Mouse (Mus musculus) left cerebral cortex, adult 2 months (tissue): ENCODE results near the gene Edf1. TPM values are rescaled to one million over a fixed set of nuclear protein-coding genes. Genes with fewer than 3 reads are reported as not detected.

Source experiments
- DNase-seq, 2 experiments: peaks; one replicate each; pipeline ENCODE4 v3.0.0; 2021 to 2022; ENCODE audit warnings: low spot score in 2 of 2, mixed read lengths in 1 of 2; ENCODE audit errors: extremely low spot score in 1 of 2
- H3K27ac ChIP-seq: fragments of 200-600 bp; 2 replicates; pipeline ENCODE4 v1.8.1; 2022
- H3K4me3 ChIP-seq: fragments of 200-600 bp; 2 replicates; pipeline ENCODE4 v1.8.1; 2022
- CTCF ChIP-seq: fragments of 200-600 bp; IDR thresholded peaks from 2 replicates; pipeline ENCODE4 v1.8.1; 2022; ENCODE audit warnings: antibody characterized with exemption, mild to moderate bottlenecking, moderate library complexity
- intact Hi-C: fragments of 180-260 bp; cut with DNase I; formaldehyde crosslinking; loops from one replicate; pipeline ENCODE4 v1.15.1; 2025
- long read RNA-seq, 2 experiments: library from polyadenylated mRNA; stranded (forward); transcript quantifications; one replicate each; pipeline ENCODE4 v2.0.0; 2021; ENCODE audit warnings: borderline mapping rate in 2 of 2
- total RNA-seq, 2 experiments: library from RNA; stranded (reverse); gene quantifications; 2 replicates each; pipeline ENCODE4 v1.2.3; 2021

The Edf1 gene
- 100 to 1,000 TPM; 190 to 202 TPM for total RNA-seq
- long read RNA-seq, experiment 1, transcript Edf1-201 (5 exons, 722 nt), result major isoform, 102 of 113 reads
- long read RNA-seq, experiment 1, transcript Edf1-205 (4 exons, 765 nt), result minor isoform, 5 of 113 reads
- long read RNA-seq, experiment 1, partial matches to known transcripts, result 1 of 113 reads
- long read RNA-seq, experiment 1, other reads (novel, unspliced or antisense), result 5 of 113 reads
- long read RNA-seq, experiment 2, transcript Edf1-201 (5 exons, 722 nt), result major isoform, 68 of 82 reads
- long read RNA-seq, experiment 2, transcript Edf1-205 (4 exons, 765 nt), result minor isoform, 7 of 82 reads
- long read RNA-seq, experiment 2, partial matches to known transcripts, result 1 of 82 reads
- long read RNA-seq, experiment 2, other reads (novel, unspliced or antisense), result 6 of 82 reads

DNA sequence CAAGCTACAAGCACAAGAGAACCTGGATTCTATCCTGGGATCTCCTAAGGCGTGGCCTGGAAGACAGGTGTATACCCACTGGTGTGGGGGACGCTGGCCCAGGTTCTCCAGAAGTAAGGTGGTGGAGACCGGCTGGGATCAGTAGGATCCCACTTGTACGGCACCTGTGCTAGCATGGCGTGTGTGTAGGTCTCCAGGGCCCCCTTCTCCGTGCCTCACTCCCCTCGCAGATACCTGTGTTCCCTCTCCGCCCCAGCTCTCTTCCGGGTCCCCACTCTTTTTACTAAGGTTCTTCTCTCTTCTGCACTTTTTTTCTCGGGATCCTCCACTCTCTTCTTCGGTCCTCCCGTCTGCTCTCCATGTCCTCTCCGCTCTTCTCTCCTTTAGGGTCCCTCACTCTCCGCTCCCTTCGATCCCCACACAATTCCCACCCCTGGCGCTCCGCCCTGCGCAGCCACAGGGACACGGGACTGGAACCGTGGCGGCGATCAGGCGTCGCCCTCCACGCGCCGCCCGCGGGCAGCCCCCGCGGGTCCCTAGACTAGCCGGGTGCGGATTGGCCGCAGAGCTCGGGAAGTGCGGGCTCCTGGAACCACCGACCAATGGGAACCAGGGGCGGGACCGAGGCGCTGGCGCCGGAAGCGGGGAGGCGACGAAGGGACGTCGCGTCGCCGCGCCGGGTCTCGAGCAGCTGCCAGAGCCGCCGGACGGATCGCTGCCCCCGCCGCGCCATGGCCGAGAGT is at the start of gene Edf1:
Gene Edf1 (plus strand): TSS at position 627 of the 743 bp plus-strand sequence.
- no peak for TF ChIP-seq CTCF
- intact Hi-C loops, result no loop called here
- DNase-seq, result peak; percentile 95 to 97
- peak within 1 kb of the TSS; percentile 90 for H3K27ac ChIP-seq
- H3K4me3 ChIP-seq, result peak within 1 kb of the TSS; percentile 72

DNA sequence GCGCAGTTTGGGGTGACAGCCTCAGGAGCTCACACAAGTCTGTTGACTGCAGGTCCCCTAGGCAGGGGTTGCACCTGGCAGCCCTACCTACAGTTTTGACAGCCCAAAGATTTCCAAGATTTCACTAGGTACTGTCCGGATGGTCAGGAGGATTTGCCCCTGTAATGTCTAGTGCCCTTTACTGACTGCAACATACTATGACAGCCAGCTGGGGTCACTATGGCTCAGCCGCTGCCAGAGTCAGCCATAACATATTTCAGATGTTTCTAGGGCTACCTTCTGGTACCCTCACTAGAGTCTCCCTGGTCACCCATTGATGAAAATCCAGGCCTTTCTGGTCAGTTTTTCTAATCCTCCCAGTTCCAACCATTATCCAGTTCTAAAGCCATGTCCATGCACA is 47.7 kb upstream of the Edf1 start:
- intact Hi-C loops, result loop anchor here (5.0 kb wide), 1 partner anchor 32 kb away; no protein-coding TSS in a partner anchor
- Histone ChIP-seq H3K4me3 (no peak overlapping the region), H3K27ac (no peak overlapping the region)
- no peak for DNase-seq
- peak; percentile 32 for TF ChIP-seq CTCF

- TF ChIP-seq CTCF, result no peak
- H3K4me3 ChIP-seq, result no peak overlapping the region
- intact Hi-C loops, result no loop called here
- no peak for DNase-seq
- H3K27ac ChIP-seq, result no peak overlapping the region
These were observed 30.9 kb upstream of the Edf1 start for GRCm38 (mm10) chr2:25526510-25527302.

- intact Hi-C loops, result no loop called here
- no peak for TF ChIP-seq CTCF
- no peak overlapping the region for H3K27ac ChIP-seq
- no peak for DNase-seq
- H3K4me3 ChIP-seq, result no peak overlapping the region
These were observed 23.9 kb upstream of the Edf1 start for GRCm38 (mm10) chr2:25533707-25534106.

- intact Hi-C loops, result no loop called here
- TF ChIP-seq CTCF, result no peak
- DNase-seq, result peak in 1 of 2 experiments; percentile 39
- H3K27ac ChIP-seq, result no peak overlapping the region
- no peak overlapping the region for H3K4me3 ChIP-seq
These were observed 23.3 kb upstream of the Edf1 start for GRCm38 (mm10) chr2:25534178-25534865.

- Histone ChIP-seq H3K27ac (no peak overlapping the region), H3K4me3 (no peak overlapping the region)
- no peak for DNase-seq
- intact Hi-C loops, result no loop called here
- no peak for TF ChIP-seq CTCF
These were observed 22.8 kb upstream of the Edf1 start for GRCm38 (mm10) chr2:25534866-25535182.

DNA sequence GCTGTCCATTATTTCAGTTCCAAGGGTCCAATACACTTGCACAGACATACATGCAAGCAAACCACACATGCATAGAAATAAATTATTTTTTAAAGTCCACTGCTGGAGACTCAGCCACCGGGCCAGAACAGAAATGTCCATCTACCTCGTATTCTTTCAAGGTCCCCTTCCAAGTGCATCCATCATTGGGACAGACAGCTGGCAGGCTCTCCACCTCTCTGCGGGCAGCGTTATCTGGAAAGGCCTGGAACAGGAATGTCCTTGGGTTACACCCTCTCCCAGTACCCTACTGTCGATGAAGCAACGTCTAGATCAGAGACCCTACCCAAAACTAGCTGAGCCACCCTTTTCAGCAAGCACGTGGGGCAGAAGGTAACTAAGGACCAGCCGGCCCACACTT is 21.1 kb upstream of the Edf1 start:
- DNase-seq, result no peak
- no peak overlapping the region for H3K4me3 ChIP-seq
- intact Hi-C loops, result no loop called here
- no peak overlapping the region for H3K27ac ChIP-seq
- TF ChIP-seq CTCF, result no peak

GRCm38 (mm10) chr2:25540541-25540948 is 17.1 kb upstream of the Edf1 start:
- Histone ChIP-seq H3K4me3 (no peak overlapping the region), H3K27ac (no peak overlapping the region)
- intact Hi-C loops, result loop anchor here (5.0 kb wide), 1 partner anchor 33 kb away; no protein-coding TSS in a partner anchor
- no peak for TF ChIP-seq CTCF
- no peak for DNase-seq

DNA sequence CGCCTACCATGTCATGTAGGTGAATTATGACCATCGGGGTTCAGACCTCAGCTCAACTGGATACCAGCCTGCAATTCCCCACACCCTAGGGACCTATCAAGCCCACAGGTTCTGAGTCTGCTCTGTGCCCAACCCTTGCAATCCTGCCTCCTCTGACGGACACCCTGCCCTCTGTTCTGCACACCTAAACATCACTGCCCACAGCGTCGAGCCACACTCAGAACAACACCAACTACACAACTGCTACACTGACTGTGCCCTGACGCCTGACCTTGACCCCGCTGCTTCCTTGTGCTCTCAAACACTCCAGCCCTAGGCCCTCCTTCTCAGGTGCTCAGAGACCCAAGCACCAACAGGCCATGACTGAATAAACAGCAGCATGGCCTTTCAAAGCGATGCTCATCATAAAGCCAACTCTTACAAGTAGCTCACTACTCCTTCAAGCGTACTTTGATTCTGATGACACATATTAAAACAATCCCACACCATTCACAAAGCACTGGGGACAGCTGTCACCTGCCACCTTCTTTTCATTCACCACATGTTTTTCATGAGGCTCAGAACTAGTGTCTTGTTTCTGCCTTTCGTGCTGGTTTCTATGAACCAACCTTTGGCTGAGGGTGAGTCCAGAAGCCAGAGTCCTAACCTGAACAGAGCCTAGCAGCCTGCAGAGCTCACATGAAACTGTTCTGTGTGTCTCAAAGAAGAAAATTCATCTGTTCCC is 15.8 kb upstream of the Edf1 start:
- intact Hi-C loops, result loop anchor here (5.0 kb wide), 1 partner anchor 35 kb away; no protein-coding TSS in a partner anchor
- no peak overlapping the region for H3K27ac ChIP-seq
- TF ChIP-seq CTCF, result no peak
- DNase-seq, result no peak
- H3K4me3 ChIP-seq, result no peak overlapping the region

DNA sequence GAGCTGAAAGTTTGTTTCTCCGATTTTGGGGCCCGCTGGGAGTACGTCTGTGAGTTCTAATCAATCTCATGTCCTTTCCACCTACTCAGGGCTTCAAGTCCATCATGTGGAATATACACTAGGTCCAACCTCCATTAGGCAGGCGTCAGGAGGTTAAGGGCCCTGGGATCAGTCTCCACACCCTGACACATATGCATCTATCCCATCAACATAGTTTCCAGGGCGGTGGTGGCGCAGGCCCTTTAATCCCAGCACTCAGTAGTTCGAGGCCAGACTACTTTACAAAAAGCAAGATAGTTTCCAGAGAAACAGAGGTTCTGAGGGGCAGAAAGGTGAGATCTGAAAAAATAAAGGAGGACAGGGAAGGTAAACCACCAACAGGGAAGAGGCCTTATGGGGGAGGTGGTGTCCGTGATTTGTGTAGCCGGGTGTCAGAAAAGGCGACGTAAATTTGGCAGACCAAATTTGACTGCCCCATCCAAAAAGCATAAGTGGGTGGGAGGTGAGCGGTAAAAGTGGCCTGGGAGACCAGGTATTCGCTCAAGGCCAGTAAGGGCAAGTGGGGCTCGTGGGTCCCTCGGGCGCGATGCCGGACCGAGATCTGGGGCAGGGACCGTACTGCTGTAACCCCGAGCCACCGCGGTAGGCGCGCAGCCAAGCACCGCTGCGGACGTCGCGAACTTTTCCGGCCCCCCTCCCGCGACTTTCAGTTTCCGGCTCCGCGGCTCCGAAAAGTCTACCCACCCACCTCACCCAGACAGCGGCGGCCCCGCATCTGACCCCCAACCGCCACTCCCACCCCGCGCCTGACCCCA is 11.4 kb upstream of the Edf1 start:
- no peak for TF ChIP-seq CTCF
- intact Hi-C loops, result loop anchor here (5.0 kb wide), 1 partner anchor 36 kb away; the partner anchor contains the start of gene Ajm1
- H3K27ac ChIP-seq, result peak overlapping the region; percentile 78
- DNase-seq, result no peak
- peak overlapping the region; percentile 86 for H3K4me3 ChIP-seq
